Mouse (Mus musculus) heart, embryonic 15.5 days (tissue): ENCODE measurements at regions not wholly inside any gene's neighbourhood (a gene's known extent, or its start where the extent isn't known, plus 50 kb on each side); places are given as distances from the start of the nearest gene placed in this dataset.

Source experiments
- ATAC-seq: fragments of 200-750 bp; cut with Nextera tagmentation; replicated peaks from 2 replicates; pipeline ENCODE4 v1.8.0; 2017; ENCODE audit warnings: low read depth, moderate TSS enrichment; ENCODE audit not compliant: insufficient number of reproducible peaks, insufficient read depth, low FRiP score
- H3K27ac ChIP-seq: fragments of 300-500 bp; sonication (generic); 2 replicates; pipeline ENCODE4 v1.5.1; 2015; ENCODE audit warnings: mild to moderate bottlenecking, inconsistent platforms
- H3K27me3 ChIP-seq: fragments of 300-500 bp; sonication (generic); 2 replicates; pipeline ENCODE4 v1.6.1; 2015; ENCODE audit warnings: inconsistent platforms
- H3K36me3 ChIP-seq: fragments of 300-500 bp; sonication (generic); 2 replicates; pipeline ENCODE4 v1.6.1; 2015; ENCODE audit warnings: mild to moderate bottlenecking, inconsistent platforms
- H3K4me1 ChIP-seq: fragments of 300-500 bp; sonication (generic); replicated peaks from 2 replicates; pipeline ENCODE4 v1.6.1; 2015; ENCODE audit warnings: inconsistent platforms
- H3K4me2 ChIP-seq: fragments of 300-500 bp; sonication (generic); 2 replicates; pipeline ENCODE4 v1.6.1; 2015; ENCODE audit warnings: inconsistent platforms, mild to moderate bottlenecking, moderate library complexity
- H3K4me3 ChIP-seq: fragments of 300-500 bp; sonication (generic); 2 replicates; pipeline ENCODE4 v1.5.1; 2015; ENCODE audit warnings: mild to moderate bottlenecking, inconsistent platforms
- H3K9ac ChIP-seq: fragments of 300-500 bp; sonication (generic); 2 replicates; pipeline ENCODE4 v1.6.1; 2015; ENCODE audit warnings: mild to moderate bottlenecking, inconsistent platforms
- H3K9me3 ChIP-seq: fragments of 300-500 bp; sonication (generic); replicated peaks from 2 replicates; pipeline ENCODE4 v1.6.1; 2016; ENCODE audit warnings: inconsistent platforms
- WGBS: fragments of 180-500 bp; shearing (Covaris S2); methylation state at CpG from one replicate; pipeline ENCODE4 v1.1.7; 2015; ENCODE audit warnings: mixed read lengths; 5-methylcytosine and 5-hydroxymethylcytosine counted together

DNA sequence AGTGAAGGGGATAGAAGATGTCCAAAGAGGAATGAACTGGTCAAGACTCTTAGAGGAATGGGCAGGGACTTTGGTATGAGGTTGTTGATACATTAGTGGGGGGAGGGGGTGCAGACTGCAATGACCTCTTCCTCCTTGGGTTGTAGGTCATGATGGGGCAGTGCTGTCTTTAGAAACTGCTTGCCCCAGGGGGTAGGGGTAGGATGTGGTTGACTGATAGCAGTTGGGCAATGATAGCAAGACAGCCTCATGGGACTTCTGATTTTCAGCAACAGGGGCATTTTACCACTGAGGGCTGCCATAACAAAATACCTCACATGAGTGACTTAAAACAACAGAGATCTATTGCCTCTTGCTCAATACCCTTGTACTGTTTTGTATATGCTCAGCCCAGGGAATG is 63.5 kb upstream of the 1700017B05Rik start:
- no peak overlapping the region for H3K27ac ChIP-seq
- H3K36me3 ChIP-seq: no peaks in the 10 kb centered on the region
- H3K4me3 ChIP-seq: no peak overlapping the region
- no peaks in the 10 kb centered on the region for H3K4me1 ChIP-seq
- H3K4me2 ChIP-seq: no peak overlapping the region
- no peak overlapping the region for H3K9ac ChIP-seq
- no peak for ATAC-seq
- H3K9me3 ChIP-seq: no peaks in the 10 kb centered on the region
- no peaks in the 10 kb centered on the region for H3K27me3 ChIP-seq

DNA sequence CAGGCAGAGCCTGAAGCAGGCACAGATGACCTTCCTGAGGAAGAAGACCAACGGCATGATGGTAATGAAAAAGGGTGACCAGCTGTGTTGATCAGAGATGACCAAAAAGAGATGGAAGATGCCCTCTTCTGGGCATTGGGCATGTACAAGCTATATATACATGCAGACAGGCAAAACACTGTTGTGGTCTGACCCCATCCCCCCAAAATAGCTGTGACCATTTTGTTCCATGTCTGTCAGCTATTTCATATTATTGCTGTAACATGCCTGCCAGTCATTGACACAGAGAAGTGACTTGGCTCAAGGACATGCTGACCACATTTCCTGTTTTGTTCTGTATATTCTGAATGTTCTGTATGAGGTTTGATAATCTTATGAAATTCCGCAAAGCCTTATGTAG is 56.6 kb upstream of the 1700017B05Rik start:
- ATAC-seq: no peak
- Histone ChIP-seq H3K9ac (no peak overlapping the region), H3K27me3 (no peaks in the 10 kb centered on the region), H3K36me3 (no peaks in the 10 kb centered on the region), H3K4me2 (no peak overlapping the region), H3K9me3 (no peaks in the 10 kb centered on the region), H3K4me1 (peaks cover 7% of the 10 kb centered on the region; the same call in 1 of the 2 replicates), H3K4me3 (no peak overlapping the region), H3K27ac (no peak overlapping the region)
- WGBS: 71% methylated on average over 2 of the region's 2 CpGs

DNA sequence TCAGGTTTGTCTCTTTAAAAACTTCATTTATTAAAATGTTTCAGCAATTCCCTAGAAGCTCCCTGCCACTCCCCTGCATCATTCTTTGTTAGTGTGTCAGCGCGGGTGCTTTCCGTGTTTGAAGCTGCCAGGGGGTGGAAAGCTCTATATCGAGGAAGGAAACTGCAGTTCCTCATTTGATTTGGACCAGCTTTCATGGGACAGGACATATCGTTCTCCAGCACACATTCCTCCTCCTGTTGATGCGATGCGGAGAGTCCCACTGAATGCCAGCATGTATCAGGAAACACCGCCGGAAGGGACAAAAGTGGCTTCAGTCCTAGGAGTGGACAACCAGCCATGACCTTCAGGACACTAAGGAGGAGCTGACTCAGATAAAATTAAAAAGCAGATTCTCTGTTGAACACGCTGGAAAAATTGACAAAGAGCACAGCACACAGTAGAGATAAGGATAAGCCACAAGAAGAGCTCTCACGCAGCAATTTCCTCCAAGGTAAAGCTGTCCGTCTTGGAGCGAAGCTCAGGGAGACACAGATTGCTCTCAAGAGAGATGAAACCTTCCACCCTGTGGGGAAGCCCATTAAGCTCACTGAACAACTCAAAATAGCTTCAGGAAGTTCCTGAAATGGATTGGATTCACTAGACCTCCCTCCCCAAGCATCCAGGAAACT is 55.3 kb upstream of the 1700017B05Rik start:
- no peak overlapping the region for H3K9ac ChIP-seq
- H3K4me1 ChIP-seq: peaks cover 7% of the 10 kb centered on the region; the same call in 1 of the 2 replicates
- no peaks in the 10 kb centered on the region for H3K9me3 ChIP-seq
- H3K36me3 ChIP-seq: no peaks in the 10 kb centered on the region
- 0 out of 2 replicates have a peak overlapping the region, but pooled peaks have one; percentile 12 for H3K27ac ChIP-seq
- H3K27me3 ChIP-seq: no peaks in the 10 kb centered on the region
- WGBS: 46% methylated on average over 13 of the region's 13 CpGs
- no peak for ATAC-seq
- 0 out of 2 replicates have a peak overlapping the region, but pooled peaks have one; percentile 18 for H3K4me2 ChIP-seq
- H3K4me3 ChIP-seq: no peak overlapping the region

DNA sequence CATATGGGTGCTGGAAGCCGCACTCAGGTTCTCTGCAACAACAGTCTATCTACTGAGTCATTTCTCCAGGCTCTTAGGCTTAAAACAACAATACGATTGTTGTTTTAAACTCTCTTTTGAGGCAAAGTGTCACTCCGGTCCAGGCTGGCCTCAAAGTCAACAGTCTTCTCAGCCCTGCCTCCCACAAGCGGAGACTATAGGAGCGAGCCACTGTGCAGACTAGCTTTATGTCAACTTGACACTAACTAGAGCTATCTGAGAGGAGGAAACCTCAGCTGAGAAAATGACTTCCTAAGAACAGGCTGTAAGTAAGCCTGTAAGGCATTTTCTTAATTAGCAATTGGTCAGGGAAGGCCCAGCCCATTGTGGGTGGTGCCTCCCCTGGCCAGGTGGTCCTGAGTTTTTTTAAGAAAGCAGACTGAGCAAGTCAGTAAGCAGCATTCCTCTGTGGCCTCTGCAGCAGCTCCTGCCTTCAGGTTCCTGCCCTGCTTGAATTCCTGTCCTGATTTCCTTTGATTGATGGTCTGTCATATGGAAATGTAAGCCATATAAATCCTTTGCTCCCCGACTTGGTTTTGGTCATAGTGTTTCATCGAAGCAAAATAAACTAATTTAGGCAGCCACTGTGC is 52.7 kb upstream of the 1700017B05Rik start:
- Histone ChIP-seq H3K4me1 (peaks cover 7% of the 10 kb centered on the region; the same call in 1 of the 2 replicates), H3K36me3 (no peaks in the 10 kb centered on the region), H3K4me3 (no peak overlapping the region), H3K27ac (no peak overlapping the region), H3K4me2 (no peak overlapping the region), H3K9me3 (no peaks in the 10 kb centered on the region), H3K27me3 (no peaks in the 10 kb centered on the region), H3K9ac (no peak overlapping the region)
- WGBS: 67% methylated on average over 7 of the region's 7 CpGs
- no peak for ATAC-seq

DNA sequence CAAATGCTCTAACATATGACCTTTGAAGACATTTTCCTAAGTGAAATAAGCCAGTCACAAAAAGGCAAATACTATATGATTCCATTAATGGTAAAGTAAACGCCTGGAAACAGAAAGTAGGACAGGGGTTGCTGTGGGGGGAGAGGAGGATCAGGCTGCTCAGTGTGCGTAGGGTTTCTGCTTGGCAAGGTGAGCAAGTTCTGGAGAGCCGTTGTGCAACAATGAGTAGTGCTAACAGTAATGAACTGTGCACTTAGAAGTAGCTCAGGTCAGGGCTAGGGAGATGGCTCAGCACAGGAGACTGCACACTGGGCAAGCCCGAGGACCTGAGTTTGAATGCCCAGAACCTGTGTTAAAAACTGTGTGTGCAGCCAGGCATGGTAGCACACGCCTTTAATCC is 51.5 kb upstream of the 1700017B05Rik start:
- H3K4me3 ChIP-seq: no peak overlapping the region
- H3K9me3 ChIP-seq: no peaks in the 10 kb centered on the region
- H3K27ac ChIP-seq: no peak overlapping the region
- no peaks in the 10 kb centered on the region for H3K36me3 ChIP-seq
- no peak overlapping the region for H3K9ac ChIP-seq
- no peak overlapping the region for H3K4me2 ChIP-seq
- H3K4me1 ChIP-seq: peaks cover 7% of the 10 kb centered on the region; the same call in 1 of the 2 replicates
- no peak for ATAC-seq
- no peaks in the 10 kb centered on the region for H3K27me3 ChIP-seq
- 80% methylated on average over 5 of the region's 5 CpGs for WGBS

DNA sequence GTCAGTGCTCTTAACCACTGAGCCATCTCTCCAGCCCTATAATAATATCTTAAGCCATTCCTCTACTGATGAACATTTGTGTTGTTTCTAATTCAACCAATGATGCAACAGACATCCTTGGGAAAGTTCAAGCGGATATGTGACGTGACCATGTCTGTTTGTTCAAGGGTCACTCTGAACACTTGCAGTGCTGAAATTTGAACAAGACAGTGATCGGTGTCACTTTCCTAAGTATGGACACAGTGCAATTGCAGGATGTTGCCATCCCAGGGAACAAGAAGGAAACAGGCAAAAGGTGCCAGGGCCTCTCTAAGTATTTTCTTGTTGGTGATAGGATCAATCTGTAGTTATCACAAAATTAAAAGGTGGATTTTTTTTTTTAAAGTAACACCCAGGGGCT is 50.1 kb upstream of the 1700017B05Rik start:
- no peak for ATAC-seq
- no peaks in the 10 kb centered on the region for H3K9me3 ChIP-seq
- no peak overlapping the region for H3K4me3 ChIP-seq
- 94% methylated on average over 3 of the region's 3 CpGs for WGBS
- H3K4me1 ChIP-seq: peaks cover 1% of the 10 kb centered on the region; the same call in 1 of the 2 replicates
- H3K36me3 ChIP-seq: no peaks in the 10 kb centered on the region
- no peak overlapping the region for H3K9ac ChIP-seq
- no peaks in the 10 kb centered on the region for H3K27me3 ChIP-seq
- H3K27ac ChIP-seq: no peak overlapping the region
- H3K4me2 ChIP-seq: no peak overlapping the region
